Mouse (Mus musculus): Measurements from ENCODE around the gene Ddx42. TPM values are rescaled to one million over a fixed set of nuclear protein-coding genes. Genes with fewer than 3 reads are reported as not detected.

Gene Ddx42
- polyA plus RNA-seq, 1 experiment: 13.2 TPM

- TF ChIP-seq POLR2A (IDR thresholded peaks at IDR 0.05; ENCODE audit: control insufficient read depth, low read depth, low read length): no peak
- TF ChIP-seq CTCF (IDR thresholded peaks at IDR 0.05; ENCODE audit: control insufficient read depth, insufficient read depth, insufficient replicate concordance, low read depth, low read length): no peak
- no peaks in the 10 kb centered on the region; the same call in 1 of the 2 replicates for H3K36me3 ChIP-seq (ENCODE audit: control insufficient read depth, insufficient read depth, low read length)
- H3K27me3 ChIP-seq (ENCODE audit: control insufficient read depth, insufficient read depth, low read length): no peaks in the 10 kb centered on the region
- H3K27ac ChIP-seq (ENCODE audit: control insufficient read depth, insufficient read depth, low read depth, low read length): peak overlapping the region; percentile 49
- peaks cover 31% of the 10 kb centered on the region for H3K4me1 ChIP-seq (ENCODE audit: control insufficient read depth, insufficient read depth, low read length)
- H3K4me3 ChIP-seq (ENCODE audit: control insufficient read depth, low read depth, low read length): peak overlapping the region; percentile 92
These were observed 57.6 kb downstream of the Ddx42 start for GRCm38 (mm10) chr11:106274374-106274773.

GRCm38 (mm10) chr11:106274971-106275411 lies 58.3 kb downstream of the Ddx42 start:
- peak overlapping the region; percentile 49 for H3K27ac ChIP-seq (ENCODE audit: control insufficient read depth, insufficient read depth, low read depth, low read length)
- peak overlapping the region; percentile 92 for H3K4me3 ChIP-seq (ENCODE audit: control insufficient read depth, low read depth, low read length)
- H3K27me3 ChIP-seq (ENCODE audit: control insufficient read depth, insufficient read depth, low read length): no peaks in the 10 kb centered on the region
- H3K4me1 ChIP-seq (ENCODE audit: control insufficient read depth, insufficient read depth, low read length): peaks cover 31% of the 10 kb centered on the region
- H3K36me3 ChIP-seq (ENCODE audit: control insufficient read depth, insufficient read depth, low read length): no peaks in the 10 kb centered on the region; the same call in 1 of the 2 replicates
- TF ChIP-seq CTCF (IDR thresholded peaks at IDR 0.05; ENCODE audit: control insufficient read depth, insufficient read depth, insufficient replicate concordance, low read depth, low read length) (no peak), POLR2A (IDR thresholded peaks at IDR 0.05; ENCODE audit: control insufficient read depth, low read depth, low read length) (peak; percentile 42; the same call in 1 of the 2 replicates)

- Histone ChIP-seq H3K36me3 (ENCODE audit: control insufficient read depth, insufficient read depth, low read length) (no peaks in the 10 kb centered on the region; the same call in 1 of the 2 replicates), H3K27ac (ENCODE audit: control insufficient read depth, insufficient read depth, low read depth, low read length) (peak within 1 kb of the TSS; percentile 94), H3K4me3 (ENCODE audit: control insufficient read depth, low read depth, low read length) (peak within 1 kb of the TSS; percentile 92), H3K4me1 (ENCODE audit: control insufficient read depth, insufficient read depth, low read length) (peaks cover 24% of the 10 kb centered on the region), H3K27me3 (ENCODE audit: control insufficient read depth, insufficient read depth, low read length) (no peaks in the 10 kb centered on the region)
- peak; percentile 91; the same call in 1 of the 2 replicates for TF ChIP-seq POLR2A (IDR thresholded peaks at IDR 0.05; ENCODE audit: control insufficient read depth, low read depth, low read length)
- TF ChIP-seq CTCF (IDR thresholded peaks at IDR 0.05; ENCODE audit: control insufficient read depth, insufficient read depth, insufficient replicate concordance, low read depth, low read length): peak; percentile 63; the same call in 1 of the 2 replicates
These were observed 59.7 kb downstream of the Ddx42 start, which contains the start of gene Tcam1 for GRCm38 (mm10) chr11:106276454-106276853. Tcam1 (plus strand) TSS chr11:106276672.

- no peak for TF ChIP-seq POLR2A (IDR thresholded peaks at IDR 0.05; ENCODE audit: control insufficient read depth, low read depth, low read length)
- TF ChIP-seq CTCF (IDR thresholded peaks at IDR 0.05; ENCODE audit: control insufficient read depth, insufficient read depth, insufficient replicate concordance, low read depth, low read length): no peak
These were observed 65.7 kb downstream of the Ddx42 start for GRCm38 (mm10) chr11:106282452-106282851.

GRCm38 (mm10) chr11:106283371-106283770 lies 66.6 kb downstream of the Ddx42 start:
- H3K36me3 ChIP-seq (ENCODE audit: control insufficient read depth, insufficient read depth, low read length): no peaks in the 10 kb centered on the region; the same call in none of the 2 replicates
- H3K4me3 ChIP-seq (ENCODE audit: control insufficient read depth, low read depth, low read length): no peak overlapping the region
- no peak for TF ChIP-seq POLR2A (IDR thresholded peaks at IDR 0.05; ENCODE audit: control insufficient read depth, low read depth, low read length)
- TF ChIP-seq CTCF (IDR thresholded peaks at IDR 0.05; ENCODE audit: control insufficient read depth, insufficient read depth, insufficient replicate concordance, low read depth, low read length): no peak
- H3K4me1 ChIP-seq (ENCODE audit: control insufficient read depth, insufficient read depth, low read length): no peaks in the 10 kb centered on the region
- H3K27ac ChIP-seq (ENCODE audit: control insufficient read depth, insufficient read depth, low read depth, low read length): no peak overlapping the region
- H3K27me3 ChIP-seq (ENCODE audit: control insufficient read depth, insufficient read depth, low read length): no peaks in the 10 kb centered on the region

More at GRCm38 (mm10) chr11:106282452-106282851, 65.7 kb downstream of the Ddx42 start:
- Histone ChIP-seq H3K4me3 (ENCODE audit: control insufficient read depth, low read depth, low read length) (no peak overlapping the region), H3K27ac (ENCODE audit: control insufficient read depth, insufficient read depth, low read depth, low read length) (no peak overlapping the region), H3K4me1 (ENCODE audit: control insufficient read depth, insufficient read depth, low read length) (no peaks in the 10 kb centered on the region), H3K36me3 (ENCODE audit: control insufficient read depth, insufficient read depth, low read length) (no peaks in the 10 kb centered on the region; the same call in none of the 2 replicates), H3K27me3 (ENCODE audit: control insufficient read depth, insufficient read depth, low read length) (no peaks in the 10 kb centered on the region)

- Histone ChIP-seq H3K36me3 (ENCODE audit: control insufficient read depth, insufficient read depth, low read length) (no peaks in the 10 kb centered on the region; the same call in none of the 2 replicates), H3K27ac (ENCODE audit: control insufficient read depth, insufficient read depth, low read depth, low read length) (no peak overlapping the region), H3K27me3 (ENCODE audit: control insufficient read depth, insufficient read depth, low read length) (no peaks in the 10 kb centered on the region), H3K4me1 (ENCODE audit: control insufficient read depth, insufficient read depth, low read length) (no peaks in the 10 kb centered on the region), H3K4me3 (ENCODE audit: control insufficient read depth, low read depth, low read length) (no peak overlapping the region)
- TF ChIP-seq POLR2A (IDR thresholded peaks at IDR 0.05; ENCODE audit: control insufficient read depth, low read depth, low read length): no peak
- no peak for TF ChIP-seq CTCF (IDR thresholded peaks at IDR 0.05; ENCODE audit: control insufficient read depth, insufficient read depth, insufficient replicate concordance, low read depth, low read length)
These were observed 67.4 kb downstream of the Ddx42 start for GRCm38 (mm10) chr11:106284126-106284525.

- no peaks in the 10 kb centered on the region; the same call in none of the 2 replicates for H3K36me3 ChIP-seq (ENCODE audit: control insufficient read depth, insufficient read depth, low read length)
- no peak for TF ChIP-seq CTCF (IDR thresholded peaks at IDR 0.05; ENCODE audit: control insufficient read depth, insufficient read depth, insufficient replicate concordance, low read depth, low read length)
- no peak for TF ChIP-seq POLR2A (IDR thresholded peaks at IDR 0.05; ENCODE audit: control insufficient read depth, low read depth, low read length)
These were observed 69.5 kb downstream of the Ddx42 start for GRCm38 (mm10) chr11:106286206-106286605.

More at GRCm38 (mm10) chr11:106286206-106286605, 69.5 kb downstream of the Ddx42 start:
- no peak overlapping the region for H3K27ac ChIP-seq (ENCODE audit: control insufficient read depth, insufficient read depth, low read depth, low read length)
- no peaks in the 10 kb centered on the region for H3K4me1 ChIP-seq (ENCODE audit: control insufficient read depth, insufficient read depth, low read length)
- H3K27me3 ChIP-seq (ENCODE audit: control insufficient read depth, insufficient read depth, low read length): no peaks in the 10 kb centered on the region
- no peak overlapping the region for H3K4me3 ChIP-seq (ENCODE audit: control insufficient read depth, low read depth, low read length)
